Mouse (Mus musculus): ENCODE results near the gene Pcdh9. TPM values are rescaled to one million over a fixed set of nuclear protein-coding genes. Genes with fewer than 3 reads are reported as not detected.

The Pcdh9 gene
- total RNA-seq (2021) = 1 to 10 TPM; 6.9 to 8.0 TPM
- long read RNA-seq, experiment 1, partial matches to known transcripts = 1 of 2 reads
- long read RNA-seq, experiment 1, other reads (novel, unspliced or antisense) = 1 of 2 reads
- long read RNA-seq, experiment 2, partial matches to known transcripts = 0 of 4 reads
- long read RNA-seq, experiment 2, other reads (novel, unspliced or antisense) = 3 of 4 reads

- DNase-seq (ENCODE audit: low spot score in 2 of 2) = peak; percentile 51 to 75
Observed at GRCm38 (mm10) chr14:93890519-93891370, at the start of gene Pcdh9. Gene Pcdh9 (minus strand): TSS chr14:93890679.

DNA sequence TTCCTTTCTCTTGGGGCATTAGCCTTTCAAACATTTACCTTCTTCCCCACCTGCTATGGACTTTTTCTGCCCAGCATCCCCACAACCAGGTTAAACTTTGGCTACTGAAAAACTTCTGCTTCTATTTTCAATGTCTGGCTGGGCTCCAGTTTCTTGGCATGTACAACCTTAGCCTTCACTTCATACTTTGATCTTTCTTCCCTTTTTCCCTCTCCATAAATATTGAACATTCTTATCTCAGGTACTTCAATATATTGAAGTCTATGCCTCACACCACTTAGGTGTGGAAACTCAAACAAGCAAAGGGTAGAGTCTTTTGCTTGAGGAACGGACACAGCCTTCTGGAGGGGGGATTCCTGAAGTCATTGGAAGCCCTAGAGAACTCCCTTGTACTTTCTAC lies 16.4 kb upstream of the Pcdh9 start:
- DNase-seq (ENCODE audit: low spot score in 2 of 2) = no peak

DNA sequence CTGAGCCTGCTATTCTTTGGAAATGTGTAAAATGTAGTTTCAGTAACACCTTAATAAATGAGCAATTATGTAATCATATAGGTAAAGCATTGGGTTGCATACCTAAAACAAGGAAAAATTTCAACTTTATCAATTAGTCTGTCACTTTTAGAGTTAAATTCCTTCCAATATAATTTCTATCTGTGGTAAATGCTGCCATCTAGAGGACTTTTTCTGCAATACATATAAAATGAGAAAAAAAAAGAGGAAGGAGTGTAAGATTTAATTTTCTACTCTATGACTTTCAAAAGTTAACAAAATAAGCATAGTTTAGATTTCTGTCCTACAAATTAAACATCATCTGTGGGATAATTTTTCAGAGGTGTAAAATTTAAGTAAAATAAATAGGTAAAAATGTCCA lies 8.1 kb upstream of the Pcdh9 start:
- no peak for DNase-seq (ENCODE audit: low spot score in 2 of 2)

- no peak for DNase-seq (ENCODE audit: low spot score in 2 of 2)
Observed at GRCm38 (mm10) chr14:93895131-93895530, 4.7 kb upstream of the Pcdh9 start.

DNA sequence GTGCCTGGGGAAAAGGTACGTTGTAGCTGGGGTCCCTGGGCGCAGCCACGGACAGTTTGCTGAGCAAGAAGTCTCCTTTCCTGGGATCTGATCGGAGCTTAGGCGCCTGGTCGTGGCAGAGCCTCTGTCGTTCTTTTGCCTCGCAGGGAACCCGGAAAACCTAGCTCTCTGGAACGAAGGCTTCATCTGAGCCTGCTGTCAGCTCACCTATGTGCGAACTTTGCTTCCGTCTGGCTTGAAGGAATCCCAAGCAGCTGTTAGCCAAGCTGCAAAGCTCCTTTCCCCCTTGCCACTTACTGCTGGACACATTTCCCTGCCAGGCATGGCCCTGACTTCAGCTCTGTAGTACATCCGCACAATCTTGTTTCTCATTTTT lies 880 bp upstream of the Pcdh9 start:
- DNase-seq (ENCODE audit: low spot score in 2 of 2) = no peak

DNA sequence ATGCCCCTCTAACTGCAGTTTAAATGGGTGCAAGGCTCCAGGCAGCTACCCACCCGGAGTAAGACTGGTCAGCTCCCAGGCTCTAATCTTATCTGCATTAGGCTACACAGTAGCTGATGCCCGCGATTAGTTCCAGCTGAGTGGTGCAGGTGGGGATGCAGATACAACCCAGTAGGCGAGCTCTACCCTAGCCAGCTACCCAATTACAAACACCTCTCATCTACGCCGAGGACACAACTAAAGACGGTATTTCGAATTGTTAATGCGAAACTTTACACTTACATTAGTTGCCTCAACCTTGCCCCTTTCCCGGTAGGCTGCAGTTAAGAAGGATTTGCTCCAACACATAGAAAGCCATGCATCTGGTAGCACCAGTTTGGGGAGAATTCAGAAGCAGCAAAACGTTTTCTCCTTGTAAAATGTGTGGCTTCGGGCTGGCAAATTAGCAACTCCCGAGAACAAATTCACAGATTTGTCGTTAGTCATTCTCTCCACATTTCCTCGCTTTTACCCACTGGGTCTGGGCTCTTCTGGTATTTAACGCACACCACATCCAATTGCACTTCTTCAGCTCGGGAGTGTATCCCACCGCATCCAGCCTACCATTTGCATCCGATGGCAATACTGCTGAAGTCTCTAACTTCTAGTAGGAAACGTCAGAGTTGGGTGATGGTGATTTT lies 500 bp downstream of the Pcdh9 start:
- DNase-seq (ENCODE audit: low spot score in 2 of 2) = no peak

DNA sequence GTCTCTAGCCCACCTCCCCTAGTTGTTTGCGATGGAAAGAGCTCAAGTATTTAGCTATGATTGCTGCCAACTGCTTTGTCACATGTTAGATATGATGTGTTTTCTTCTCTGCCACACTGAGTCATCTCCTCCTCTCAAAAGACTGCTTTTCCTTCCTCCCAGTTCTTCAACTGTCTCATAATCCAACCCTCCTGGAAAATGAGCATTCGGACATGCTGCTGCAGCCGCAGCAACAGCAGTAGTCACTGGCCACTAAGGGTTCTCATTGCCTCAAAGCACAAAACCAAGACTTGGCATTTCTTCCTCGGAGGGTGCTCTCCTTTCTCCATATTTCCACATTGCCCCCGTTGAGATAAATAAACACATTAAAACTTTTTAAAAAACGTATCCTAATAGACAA lies 1.2 kb downstream of the Pcdh9 start:
- no peak for DNase-seq (ENCODE audit: low spot score in 2 of 2)

GRCm38 (mm10) chr14:93888346-93888745 lies 2.1 kb downstream of the Pcdh9 start:
- no peak for DNase-seq (ENCODE audit: low spot score in 2 of 2)

- no peak for DNase-seq (ENCODE audit: low spot score in 2 of 2)
Observed at GRCm38 (mm10) chr14:93887066-93887465, 3.4 kb downstream of the Pcdh9 start.

DNA sequence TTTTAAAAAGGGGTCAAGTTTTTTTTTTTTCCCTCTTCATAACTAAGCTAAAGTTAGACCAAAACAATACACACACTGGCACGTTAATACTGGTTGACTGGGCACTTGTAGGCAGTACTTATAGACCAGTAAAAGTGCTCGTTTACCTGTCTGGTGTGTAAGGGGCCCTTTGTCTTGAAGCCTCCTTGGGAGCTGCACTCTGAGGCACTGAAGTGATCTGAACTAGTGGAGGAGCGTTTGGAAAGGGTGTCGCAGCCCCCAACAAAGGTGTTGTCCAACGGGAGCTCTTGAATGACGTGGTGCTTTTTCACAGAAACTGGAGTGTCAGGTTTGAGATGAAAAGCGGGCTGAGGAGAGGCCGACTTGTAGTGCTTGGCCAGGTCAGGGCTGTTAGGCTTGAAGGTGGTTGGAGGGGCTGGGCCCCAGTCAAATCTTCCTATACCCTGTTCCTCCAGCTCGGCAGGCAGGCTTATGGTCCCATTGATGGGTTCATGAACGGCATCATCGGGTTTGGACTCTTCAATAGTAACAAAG lies 4.9 kb downstream of the Pcdh9 start:
- DNase-seq (ENCODE audit: low spot score in 2 of 2) = no peak

DNA sequence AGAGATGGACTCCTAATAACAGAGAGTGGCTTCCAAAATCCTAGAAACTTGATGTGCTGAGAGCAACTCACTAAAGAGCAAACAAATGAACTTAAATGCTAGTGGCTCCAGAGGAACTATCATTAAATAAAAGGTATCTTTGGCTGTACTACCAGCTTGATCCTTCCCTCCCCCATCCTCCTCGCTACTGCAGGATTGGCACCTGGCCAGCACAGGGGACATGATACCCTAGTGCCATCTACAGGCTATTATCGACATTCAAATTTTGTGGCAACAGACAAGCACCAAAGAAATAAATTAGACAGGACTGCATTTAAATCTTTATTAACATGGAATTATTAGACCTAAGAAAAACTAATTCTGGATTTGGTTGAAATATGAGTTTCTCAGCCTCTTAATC lies 6.0 kb downstream of the Pcdh9 start:
- no peak for DNase-seq (ENCODE audit: low spot score in 2 of 2)

- DNase-seq (ENCODE audit: low spot score in 2 of 2) = no peak
Observed at GRCm38 (mm10) chr14:93880071-93880470, 10.4 kb downstream of the Pcdh9 start.

DNA sequence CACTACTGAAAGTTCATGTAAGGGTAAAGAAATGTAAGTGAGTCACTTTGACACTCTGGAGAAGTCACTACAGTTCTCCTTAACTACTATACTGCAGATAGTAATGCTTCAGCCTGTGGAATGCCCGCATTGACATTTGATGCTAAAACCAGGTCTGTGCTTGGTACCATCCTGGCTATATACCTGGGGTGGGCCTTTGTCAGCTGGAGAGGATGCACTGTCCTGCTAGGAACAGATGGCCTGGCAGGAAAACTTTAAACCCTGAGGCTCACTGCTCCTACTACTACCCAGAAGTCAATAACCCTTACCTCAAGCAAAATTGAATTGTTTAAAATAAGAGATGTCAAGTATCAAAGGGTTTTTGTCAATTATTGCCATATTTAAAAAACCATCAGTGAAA lies 14.5 kb downstream of the Pcdh9 start:
- no peak for DNase-seq (ENCODE audit: low spot score in 2 of 2)

DNA sequence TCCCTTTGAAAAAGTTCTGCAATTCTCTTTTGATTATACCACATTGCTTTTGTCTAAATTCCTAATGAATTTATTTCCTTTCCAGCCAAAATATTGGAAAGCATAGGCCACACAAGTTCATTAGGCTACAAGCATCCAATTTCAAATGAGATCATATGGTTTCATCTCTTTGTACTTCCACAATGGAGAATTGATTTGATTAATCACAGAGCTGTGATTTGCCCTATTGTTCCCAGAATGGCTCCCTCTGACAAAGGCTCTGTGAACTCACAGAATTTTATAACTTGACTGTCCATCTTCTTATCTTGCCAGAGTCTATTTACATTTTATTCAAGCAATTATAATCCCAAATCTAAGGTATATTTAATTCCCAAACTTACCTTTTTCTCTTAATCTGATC lies 22.3 kb downstream of the Pcdh9 start:
- DNase-seq (ENCODE audit: low spot score in 2 of 2) = no peak

DNA sequence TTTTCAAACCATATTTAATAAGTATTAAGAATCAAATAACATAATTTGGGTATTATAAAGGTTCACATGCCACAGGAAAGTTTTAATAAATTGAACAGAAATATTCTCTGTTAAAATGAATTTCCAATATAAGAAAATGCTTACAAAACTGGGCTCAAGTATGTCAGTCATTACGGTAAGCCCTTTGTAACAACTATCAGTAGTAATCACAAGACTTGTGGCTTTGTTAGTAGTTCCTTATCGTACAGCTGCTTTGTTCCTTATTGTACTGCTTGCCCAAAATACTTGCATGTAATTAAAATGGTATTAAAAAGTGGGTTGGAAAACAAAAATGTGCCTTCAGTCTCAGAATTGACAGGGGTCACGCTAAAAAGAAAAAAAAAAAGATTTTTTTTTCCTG lies 32.4 kb downstream of the Pcdh9 start:
- no peak for DNase-seq (ENCODE audit: low spot score in 2 of 2)

- DNase-seq (ENCODE audit: low spot score in 2 of 2) = no peak
Observed at GRCm38 (mm10) chr14:93846091-93846677, 44.3 kb downstream of the Pcdh9 start.

- no peak for DNase-seq (ENCODE audit: low spot score in 2 of 2)
Observed at GRCm38 (mm10) chr14:93842686-93843288, 47.7 kb downstream of the Pcdh9 start.

DNA sequence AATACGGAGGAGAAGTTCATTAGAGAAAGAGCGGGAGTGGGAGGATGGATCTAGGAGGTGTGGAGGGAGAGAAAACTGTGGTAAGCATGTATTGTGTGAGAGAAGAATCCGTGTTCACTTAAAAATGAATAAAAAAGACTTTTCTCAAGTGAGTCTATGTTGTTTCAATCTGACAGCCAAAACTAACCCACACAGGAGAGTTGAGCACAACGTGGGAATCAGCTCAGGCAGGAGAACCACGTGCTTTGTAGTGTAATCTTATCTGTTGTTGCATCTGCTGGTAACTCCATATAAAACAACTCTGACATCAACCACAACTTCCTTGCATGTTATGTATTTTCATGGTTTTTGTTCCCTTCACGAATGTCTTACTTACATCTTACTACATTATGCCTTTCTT lies 58.0 kb downstream of the Pcdh9 start:
- DNase-seq (ENCODE audit: low spot score in 2 of 2) = no peak

GRCm38 (mm10) chr14:93827159-93827558 lies 63.3 kb downstream of the Pcdh9 start:
- no peak for DNase-seq (ENCODE audit: low spot score in 2 of 2)

DNA sequence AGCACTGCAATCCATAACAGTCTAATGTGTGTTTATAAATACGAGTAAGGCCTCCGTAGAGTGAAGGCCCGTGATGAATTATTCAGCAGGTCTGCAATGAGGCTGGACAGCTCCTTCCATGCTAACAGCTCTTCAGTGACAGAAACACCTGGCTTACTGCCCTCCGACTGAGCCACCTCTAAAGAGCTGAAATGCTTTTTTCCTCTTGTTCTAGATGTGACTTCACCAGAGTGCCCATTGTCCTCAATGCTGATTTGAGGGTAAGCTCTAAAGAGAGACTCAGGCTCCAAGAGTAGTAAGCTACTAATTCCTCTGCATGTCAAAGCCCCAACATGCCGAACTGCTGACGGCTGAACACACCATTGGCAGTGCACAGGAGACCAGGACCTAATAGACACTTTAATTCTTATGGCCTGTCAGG lies 64.4 kb downstream of the Pcdh9 start:
- DNase-seq (ENCODE audit: low spot score in 2 of 2) = no peak

- no peak for DNase-seq (ENCODE audit: low spot score in 2 of 2)
Observed at GRCm38 (mm10) chr14:93818845-93819244, 71.6 kb downstream of the Pcdh9 start.
